23 mouse cellular contexts compared by ENCODE assay signal in the genomic region with DNA sequence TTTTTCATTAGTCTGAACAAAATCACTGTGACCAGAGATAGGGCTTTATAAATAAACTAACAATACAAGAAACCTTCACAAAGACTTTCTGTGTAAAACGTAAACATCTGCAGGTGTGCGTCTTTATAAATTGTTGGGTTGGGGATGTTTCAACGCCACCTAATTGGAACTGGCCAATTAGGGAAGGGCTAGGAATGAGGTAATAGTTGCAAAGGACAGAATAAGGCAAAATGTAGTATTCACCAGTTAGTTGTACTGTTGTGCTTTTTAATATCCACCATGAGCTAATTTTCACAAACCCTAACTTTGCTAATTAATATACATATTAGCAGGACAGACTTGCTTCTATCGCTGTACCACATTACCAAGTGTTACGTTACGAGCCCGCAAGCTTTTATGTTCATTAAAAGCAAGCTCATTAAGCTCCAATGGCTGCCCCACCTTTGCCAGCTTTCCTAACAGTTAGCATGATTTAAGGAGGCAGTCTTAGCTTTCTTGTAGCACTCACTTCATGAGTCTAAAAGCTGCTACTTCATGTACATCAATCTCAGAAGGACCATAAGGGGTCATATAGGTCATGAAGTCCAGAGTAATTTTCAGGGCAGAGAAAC.
"Had no signal": no experiment of that assay in that cellular context is flagged by ENCODE, and none has a peak within 500 bp of the region (broad histone marks: within the 10 kb centered on the region; RNA-seq: fewer than 3 reads in every experiment).

No protein-coding gene starts in this region.

- H3K4me1 ChIP-seq: kidney, embryonic 15.5 days; limb, embryonic 15.5 days; midbrain, embryonic 10.5 days; neural tube, embryonic 12.5 days; neural tube, embryonic 15.5 days had no signal

- ATAC-seq: liver, postnatal 0 days had no signal

- H3K4me3 ChIP-seq: kidney, embryonic 15.5 days; left cerebral cortex, adult 2 months; limb, embryonic 12.5 days; limb, embryonic 15.5 days; megakaryocyte, embryonic 14.5 days; midbrain, embryonic 10.5 days; neural tube, embryonic 12.5 days; neural tube, embryonic 15.5 days had no signal

- DNase-seq: kidney, adult 2 months; kidney, postnatal 10 days; kidney, postnatal 36 days; layer of hippocampus, postnatal 36 days; liver, postnatal 0 days; lung, embryonic 14.5 days; lung, postnatal 10 days; lung, postnatal 36 days; midbrain, embryonic 14.5 days; thymus, adult 2 months; thymus, postnatal 14 days; thymus, postnatal 4 days had no signal

- H3K27me3 ChIP-seq: kidney, embryonic 15.5 days; limb, embryonic 12.5 days; limb, embryonic 15.5 days; megakaryocyte, embryonic 14.5 days; neural tube, embryonic 12.5 days; neural tube, embryonic 15.5 days had no signal

- H3K27ac ChIP-seq: kidney, embryonic 15.5 days; left cerebral cortex, adult 2 months; limb, embryonic 12.5 days; limb, embryonic 15.5 days; liver, embryonic 14.5 days; midbrain, embryonic 10.5 days; neural tube, embryonic 12.5 days; neural tube, embryonic 15.5 days; stomach, postnatal 0 days had no signal

- H3K4me2 ChIP-seq: kidney, embryonic 15.5 days; limb, embryonic 12.5 days; limb, embryonic 15.5 days; liver, embryonic 11.5 days; lung, embryonic 14.5 days; neural tube, embryonic 12.5 days; neural tube, embryonic 15.5 days had no signal

- H3K9ac ChIP-seq: kidney, embryonic 15.5 days; limb, embryonic 12.5 days; limb, embryonic 15.5 days; liver, embryonic 14.5 days; liver, postnatal 0 days; lung, embryonic 14.5 days; neural tube, embryonic 12.5 days; neural tube, embryonic 15.5 days had no signal

- H3K9me3 ChIP-seq: kidney, embryonic 15.5 days; limb, embryonic 12.5 days; limb, embryonic 15.5 days; megakaryocyte, embryonic 14.5 days; midbrain, embryonic 10.5 days; neural tube, embryonic 12.5 days; neural tube, embryonic 15.5 days had no signal

- H3K36me3 ChIP-seq: kidney, embryonic 15.5 days; limb, embryonic 12.5 days; limb, embryonic 15.5 days; midbrain, embryonic 10.5 days; neural tube, embryonic 12.5 days; neural tube, embryonic 15.5 days had no signal
